Comparison of ENCODE assay signal across 11 mouse cellular contexts in genomic region chr10:121591106-121591505, GRCm38 (mm10). TPM values are rescaled to one million over a fixed set of nuclear protein-coding genes. Genes with fewer than 3 reads are reported as not detected.
A peak's percentile ranks its signal among the peaks of the same experiment; 100 is the strongest.
DNase-seq lines count a peak whose midpoint lies in the region; ATAC-seq and TF ChIP-seq lines count a peak whose summit lies in the region.
"Had no signal": no experiment of that assay in that cellular context is flagged by ENCODE, and none has a peak within 500 bp of the region (broad histone marks: within the 10 kb centered on the region; RNA-seq: fewer than 3 reads in every experiment).

No protein-coding gene starts in this region.

- WGBS in embryonic facial prominence, embryonic 14.5 days, result 88% methylated on average over 14 of the region's 14 CpGs
- WGBS in embryonic facial prominence, embryonic 10.5 days, result 94% methylated on average over 14 of the region's 14 CpGs
- 63% methylated on average over 14 of the region's 14 CpGs for WGBS in kidney, embryonic 16.5 days

- peak; percentile 7 for DNase-seq in embryonic facial prominence, embryonic 14.5 days (ENCODE audit: low spot score)
- DNase-seq in embryonic facial prominence, embryonic 10.5 days (ENCODE audit: low spot score), result no peak
- DNase-seq in layer of hippocampus, adult 9-11 months, result peak; percentile 75
- no peak for DNase-seq in layer of hippocampus, adult 18-20 months (ENCODE audit: low spot score in 2 of 2)
- DNase-seq in spleen, adult 12 weeks (ENCODE audit: low spot score), result no peak
- DNase-seq in left cerebral cortex, adult 2 months (ENCODE audit: extremely low spot score in 1 of 2, low spot score in 2 of 2), result no peak
- DNase-seq: cerebellum, adult 8-10 months; lung, embryonic 14.5 days had no signal

- H3K9ac ChIP-seq in embryonic facial prominence, embryonic 14.5 days (ENCODE audit: low read depth, low read length), result no peak overlapping the region
- H3K9ac ChIP-seq in kidney, embryonic 16.5 days (replicated peaks; ENCODE audit: low read length), result 0 out of 2 replicates have a peak overlapping the region, but pooled peaks have one; percentile 29
- H3K9ac ChIP-seq: lung, embryonic 14.5 days had no signal

- no peak for TF ChIP-seq CTCF in left cerebral cortex, adult 2 months (IDR thresholded peaks at IDR 0.05)

- H3K9me3 ChIP-seq in embryonic facial prominence, embryonic 14.5 days (ENCODE audit: control insufficient read depth, low read length), result no peaks in the 10 kb centered on the region
- H3K9me3 ChIP-seq in embryonic facial prominence, embryonic 10.5 days, result no peaks in the 10 kb centered on the region
- H3K9me3 ChIP-seq in kidney, embryonic 16.5 days (ENCODE audit: low read length), result no peaks in the 10 kb centered on the region

- H3K4me3 ChIP-seq in embryonic facial prominence, embryonic 14.5 days (ENCODE audit: low read depth, low read length), result no peak overlapping the region
- H3K4me3 ChIP-seq in embryonic facial prominence, embryonic 10.5 days, result no peak overlapping the region
- no peak overlapping the region for H3K4me3 ChIP-seq in kidney, embryonic 16.5 days (ENCODE audit: low read length)
- H3K4me3 ChIP-seq in left cerebral cortex, adult 2 months, result no peak overlapping the region

- no peaks in the 10 kb centered on the region for H3K27me3 ChIP-seq in embryonic facial prominence, embryonic 14.5 days (replicated peaks; ENCODE audit: control insufficient read depth, insufficient read depth, low read length)
- no peaks in the 10 kb centered on the region for H3K27me3 ChIP-seq in embryonic facial prominence, embryonic 10.5 days (replicated peaks; ENCODE audit: low read depth, poor library complexity, severe bottlenecking)
- no peaks in the 10 kb centered on the region for H3K27me3 ChIP-seq in kidney, embryonic 16.5 days (ENCODE audit: insufficient read depth, low read length)

- intact Hi-C loops in left cerebral cortex, adult 2 months (cut with DNase I), result no loop called here

- H3K4me1 ChIP-seq in embryonic facial prominence, embryonic 14.5 days (ENCODE audit: control insufficient read depth, insufficient read depth, low read length), result no peaks in the 10 kb centered on the region
- peaks cover 2% of the 10 kb centered on the region; the same call in 1 of the 2 replicates for H3K4me1 ChIP-seq in embryonic facial prominence, embryonic 10.5 days
- H3K4me1 ChIP-seq in kidney, embryonic 16.5 days (ENCODE audit: insufficient read depth, low read length), result no peaks in the 10 kb centered on the region

- peaks cover 47% of the 10 kb centered on the region for H3K36me3 ChIP-seq in embryonic facial prominence, embryonic 14.5 days (ENCODE audit: control insufficient read depth, insufficient read depth, low read length)
- H3K36me3 ChIP-seq in embryonic facial prominence, embryonic 10.5 days (replicated peaks), result peaks cover 76% of the 10 kb centered on the region
- H3K36me3 ChIP-seq in kidney, embryonic 16.5 days (ENCODE audit: insufficient read depth, low read length), result peaks cover 35% of the 10 kb centered on the region

- no peak overlapping the region for H3K4me2 ChIP-seq in embryonic facial prominence, embryonic 14.5 days (ENCODE audit: low read depth, low read length)
- 0 out of 2 replicates have a peak overlapping the region, but pooled peaks have one; percentile 4 for H3K4me2 ChIP-seq in kidney, embryonic 16.5 days (replicated peaks; ENCODE audit: low read depth, low read length)
- H3K4me2 ChIP-seq: lung, embryonic 14.5 days had no signal

- no peak overlapping the region; the same call in 1 of the 2 replicates for H3K27ac ChIP-seq in embryonic facial prominence, embryonic 14.5 days (replicated peaks; ENCODE audit: low read depth, low read length)
- no peak overlapping the region for H3K27ac ChIP-seq in embryonic facial prominence, embryonic 10.5 days (replicated peaks)
- H3K27ac ChIP-seq in kidney, embryonic 16.5 days (ENCODE audit: low read length), result peak overlapping the region; percentile 50
- H3K27ac ChIP-seq in left cerebral cortex, adult 2 months, result no peak overlapping the region

- ATAC-seq in embryonic facial prominence, embryonic 14.5 days (ENCODE audit: low read depth), result no peak
- ATAC-seq in kidney, embryonic 16.5 days (ENCODE audit: low FRiP score, low TSS enrichment), result peak; percentile 29
- peak; percentile 44 for ATAC-seq in monocyte, adult 5-6 weeks (replicated peaks; ENCODE audit: insufficient number of reproducible peaks, low FRiP score, low TSS enrichment, poor library complexity, severe bottlenecking)
- ATAC-seq: hindbrain, embryonic 16.5 days had no signal

RNA-seq across cellular contexts. Expression of gene Tbk1, which starts 4.5 kb away (rescaled TPM):
- 28.6 and 32.4 TPM in 2 replicates for polyA plus RNA-seq in embryonic facial prominence, embryonic 14.5 days (2014; fragmentation: Nextera tagmentation; extraction: Ambion mirVana)
- polyA plus RNA-seq in embryonic facial prominence, embryonic 10.5 days (2016; fragmentation: Nextera tagmentation; extraction: Ambion mirVana), result 29.8 and 30.1 TPM in 2 replicates
- total RNA-seq in layer of hippocampus, adult 18-20 months (2021), result 10 to 100 TPM; 52.9 to 56.9 TPM
- polyA plus RNA-seq in kidney, embryonic 16.5 days (2015; fragmentation: Nextera tagmentation; extraction: Ambion mirVana), result 34.2 TPM in 2 replicates
- 135 to 157 TPM (median 139 TPM) in 3 replicates for total RNA-seq in monocyte, adult 5-6 weeks (2017)
- total RNA-seq in left cerebral cortex, adult 2 months (2021), result 10 to 100 TPM; 47.2 to 50.3 TPM

RNA-seq across cellular contexts. Expression of gene Xpot, which starts 35.0 kb away (rescaled TPM):
- 54.9 and 62.5 TPM in 2 replicates for polyA plus RNA-seq in embryonic facial prominence, embryonic 14.5 days (2014; fragmentation: Nextera tagmentation; extraction: Ambion mirVana)
- 58.3 and 59.8 TPM in 2 replicates for polyA plus RNA-seq in embryonic facial prominence, embryonic 10.5 days (2016; fragmentation: Nextera tagmentation; extraction: Ambion mirVana)
- 10 to 100 TPM; 71.1 to 72.8 TPM for total RNA-seq in layer of hippocampus, adult 18-20 months (2021)
- 48.3 and 55.9 TPM in 2 replicates for polyA plus RNA-seq in kidney, embryonic 16.5 days (2015; fragmentation: Nextera tagmentation; extraction: Ambion mirVana)
- total RNA-seq in monocyte, adult 5-6 weeks (2017), result 30.4 to 51.3 TPM (median 32.6 TPM) in 3 replicates
- total RNA-seq in left cerebral cortex, adult 2 months (2021), result 10 to 100 TPM; 63.8 to 76.9 TPM

RNA-seq across cellular contexts. Expression of gene D930020B18Rik, which starts 50.3 kb away (rescaled TPM):
- polyA plus RNA-seq in embryonic facial prominence, embryonic 14.5 days (2014; fragmentation: Nextera tagmentation; extraction: Ambion mirVana), result 1.7 and 2.2 TPM in 2 replicates
- 0.23 and 0.67 TPM in 2 replicates for polyA plus RNA-seq in embryonic facial prominence, embryonic 10.5 days (2016; fragmentation: Nextera tagmentation; extraction: Ambion mirVana)
- total RNA-seq in layer of hippocampus, adult 18-20 months (2021), result under 1 TPM; 0.23 to 0.84 TPM
- polyA plus RNA-seq in kidney, embryonic 16.5 days (2015; fragmentation: Nextera tagmentation; extraction: Ambion mirVana), result 0.27 and 0.30 TPM in 2 replicates
- total RNA-seq in monocyte, adult 5-6 weeks (2017), result not detected in 3 replicates
- under 1 TPM in 1 of 2 experiments, not detected in 1; 0.42 TPM for total RNA-seq in left cerebral cortex, adult 2 months (2021)

Comparison
In these comparisons a context has a peak if more than half of its experiments do, and no peak if none do; other contexts are left out.
1. DNase-seq: peak in embryonic facial prominence, embryonic 14.5 days (single experiment) and layer of hippocampus, adult 9-11 months (single experiment); none in embryonic facial prominence, embryonic 10.5 days (single experiment), layer of hippocampus, adult 18-20 months (0 of 2), spleen, adult 12 weeks (single experiment) and left cerebral cortex, adult 2 months (0 of 2).